8 mouse cellular contexts compared by ENCODE assay signal in genomic region chr14:25707691-25708181, GRCm38 (mm10). TPM values are rescaled to one million over a fixed set of nuclear protein-coding genes. Genes with fewer than 3 reads are reported as not detected.
DNase-seq lines count a peak whose midpoint lies in the region; TF ChIP-seq lines count a peak whose summit lies in the region.

No protein-coding gene starts in this region.

- no peak overlapping the region for H3K4me3 ChIP-seq in spleen, adult 2 months (ENCODE audit: extremely low read depth, insufficient read depth, insufficient read length)
- no peak overlapping the region for H3K4me3 ChIP-seq in bone marrow, adult 2 months (replicated peaks; ENCODE audit: control insufficient read depth, low read depth, low read length)
- no peak overlapping the region for H3K4me3 ChIP-seq in lung, adult 2 months (replicated peaks; ENCODE audit: extremely low read depth, low read depth, low read length)

- WGBS in spleen, adult 2 months = 22% methylated on average over 5 of the region's 5 CpGs
- WGBS in bone marrow, adult 2 months = 10% methylated on average over 5 of the region's 5 CpGs
- WGBS in lung, adult 2 months = 32% methylated on average over 5 of the region's 5 CpGs

- DNase-seq in spleen, adult 2 months (ENCODE audit: low read depth in 1 of 2, low spot score in 2 of 2) = peak in 1 of 2 experiments; percentile 47
- no peak for DNase-seq in spleen, adult 12 weeks (ENCODE audit: low spot score)
- peak; percentile 39 to 61 for DNase-seq in gastrocnemius, postnatal 36 days
- peak; percentile 63 for DNase-seq in kidney, adult 9 months
- no peak for DNase-seq in lung, adult 2 months
- peak; percentile 40 to 65 for DNase-seq in spleen, postnatal 4 days (ENCODE audit: low spot score in 2 of 2)
- no peak for DNase-seq in c-Kit-positive CD71-positive TER-119-positive erythroid progenitor cells, embryonic 14.5 days (ENCODE audit: low spot score)

- intact Hi-C loops in gastrocnemius, postnatal 36 days (cut with DNase I) = no loop called here

- no peak for TF ChIP-seq POLR2A in spleen, adult 2 months (IDR thresholded peaks at IDR 0.05; ENCODE audit: low read depth, low read length)
- no peak for TF ChIP-seq POLR2A in bone marrow, adult 2 months (IDR thresholded peaks at IDR 0.05; ENCODE audit: borderline replicate concordance, control insufficient read depth, low read depth, low read length)
- TF ChIP-seq POLR2A in lung, adult 2 months (IDR thresholded peaks at IDR 0.05; ENCODE audit: borderline replicate concordance, extremely low read depth, low read depth, low read length) = no peak

- peak; percentile 57; the same call in 1 of the 2 replicates for TF ChIP-seq CTCF in spleen, adult 2 months (IDR thresholded peaks at IDR 0.05; ENCODE audit: extremely low read depth, insufficient read depth, insufficient read length, insufficient replicate concordance)
- TF ChIP-seq CTCF in bone marrow, adult 2 months (IDR thresholded peaks at IDR 0.05; ENCODE audit: control insufficient read depth, insufficient read depth, low read length) = peak; percentile 55
- TF ChIP-seq CTCF in lung, adult 2 months (IDR thresholded peaks at IDR 0.05; ENCODE audit: insufficient read depth, low read length) = peak; percentile 62

- H3K27me3 ChIP-seq in spleen, adult 2 months (ENCODE audit: control insufficient read depth, insufficient read depth, low read length) = no peaks in the 10 kb centered on the region

- H3K4me1 ChIP-seq in spleen, adult 2 months (ENCODE audit: control insufficient read depth, insufficient read depth, insufficient read length) = no peaks in the 10 kb centered on the region
- no peaks in the 10 kb centered on the region; the same call in 1 of the 2 replicates for H3K4me1 ChIP-seq in bone marrow, adult 2 months (ENCODE audit: control insufficient read depth, insufficient read depth, low read length)
- H3K4me1 ChIP-seq in lung, adult 2 months (ENCODE audit: control insufficient read depth, insufficient read depth, low read length) = peaks cover 16% of the 10 kb centered on the region

- no peaks in the 10 kb centered on the region for H3K36me3 ChIP-seq in spleen, adult 2 months (ENCODE audit: control insufficient read depth, insufficient read depth, low read length)

- H3K27ac ChIP-seq in spleen, adult 2 months (ENCODE audit: insufficient read depth, low read length) = peak overlapping the region; percentile 12; the same call in 1 of the 2 replicates
- no peak overlapping the region for H3K27ac ChIP-seq in bone marrow, adult 2 months (ENCODE audit: control insufficient read depth, insufficient read depth, low read depth, low read length, poor library complexity)

RNA-seq across cellular contexts. Expression of gene Ppif, which starts 13.8 kb away (rescaled TPM):
- polyA plus RNA-seq in spleen, adult 2 months (2012; rRNA removed) = 50.4 and 68.4 TPM in 2 replicates
- 22.2 and 34.3 TPM in 2 replicates for polyA plus RNA-seq in bone marrow, adult 2 months (2011; ENCODE audit: insufficient read depth, insufficient read length, low replicate concordance, missing spikeins)
- total RNA-seq in gastrocnemius, postnatal 36 days (2021) = 10 to 100 TPM; 31.8 to 36.5 TPM
- 28.9 and 32.4 TPM in 2 replicates for polyA plus RNA-seq in lung, adult 2 months (2012; rRNA removed)

Comparison
In these comparisons a context has a peak if more than half of its experiments do, and no peak if none do; other contexts are left out.
1. DNase-seq: peak in gastrocnemius, postnatal 36 days (2 of 2), kidney, adult 9 months (single experiment) and spleen, postnatal 4 days (2 of 2); none in spleen, adult 12 weeks (single experiment), lung, adult 2 months (single experiment) and c-Kit-positive CD71-positive TER-119-positive erythroid progenitor cells, embryonic 14.5 days (single experiment).
2. Peak in every context shown above with its lines, with median percentiles within 50 percentile points of each other: CTCF ChIP-seq.